Mouse (Mus musculus): ENCODE data around the gene St6galnac3.

GRCm38 (mm10) chr3:153241134-153241533 is 483.8 kb downstream of the St6galnac3 start:
- TF ChIP-seq CTCF (IDR thresholded peaks at IDR 0.05; ENCODE audit: low read depth, low read length) (no peak), POLR2A (IDR thresholded peaks at IDR 0.05; ENCODE audit: borderline replicate concordance, low read depth, low read length) (no peak)
